Mouse (Mus musculus) ovary, postnatal 10 days (tissue): ENCODE results near the gene Exd1.

ENCODE experiments used
- DNase-seq: peaks from one replicate; pipeline ENCODE4 v3.0.0; 2022; ENCODE audit warnings: low spot score

The Exd1 gene

DNA sequence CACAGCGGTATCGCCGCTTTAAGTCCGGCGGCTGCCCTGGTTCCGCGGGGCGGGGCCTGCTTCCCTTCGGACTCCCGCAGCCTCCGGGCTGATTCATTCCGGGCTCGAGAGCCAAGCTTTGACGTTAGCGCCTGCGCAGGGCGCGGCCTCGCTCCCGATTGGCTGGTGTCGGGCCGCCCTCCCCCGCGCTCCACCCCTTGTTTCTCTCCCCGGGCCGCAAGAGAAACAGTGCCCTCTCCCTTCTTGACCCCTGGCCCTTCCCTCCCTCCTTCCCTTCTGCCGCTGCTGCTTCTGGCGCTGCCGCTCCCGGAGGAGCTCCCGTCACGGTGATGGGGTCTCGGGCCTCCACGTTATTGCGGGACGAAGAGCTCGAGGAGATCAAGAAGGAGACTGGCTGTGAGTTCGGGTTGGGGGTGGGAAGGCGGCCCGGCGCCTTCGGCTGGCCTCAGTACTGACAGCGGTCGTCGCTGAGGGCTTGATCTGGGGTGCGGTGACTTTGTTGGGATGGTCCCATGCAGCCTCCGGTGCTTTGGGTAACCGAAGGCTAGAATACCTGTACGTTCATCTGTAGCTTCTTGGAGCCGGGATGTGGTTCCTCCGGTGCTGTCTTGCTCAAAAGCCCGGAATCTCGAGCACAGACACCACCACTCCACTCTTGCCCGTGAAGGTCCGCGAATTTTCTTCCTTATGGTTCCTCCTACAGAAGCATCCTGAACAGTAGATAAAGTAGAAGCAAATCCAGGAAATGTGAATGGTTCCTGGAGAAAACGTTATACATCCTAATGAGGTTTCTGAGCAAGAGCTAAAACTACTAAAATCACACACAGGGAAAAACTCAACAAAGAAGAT, at the start of gene Exd1, which contains the start of gene Chp1:
Exd1 (minus strand) TSS at position 106 of the 849 bp plus-strand sequence.
Chp1 (plus strand) TSS at position 176 of the 849 bp plus-strand sequence.
- DNase-seq: peak; percentile 97

DNA sequence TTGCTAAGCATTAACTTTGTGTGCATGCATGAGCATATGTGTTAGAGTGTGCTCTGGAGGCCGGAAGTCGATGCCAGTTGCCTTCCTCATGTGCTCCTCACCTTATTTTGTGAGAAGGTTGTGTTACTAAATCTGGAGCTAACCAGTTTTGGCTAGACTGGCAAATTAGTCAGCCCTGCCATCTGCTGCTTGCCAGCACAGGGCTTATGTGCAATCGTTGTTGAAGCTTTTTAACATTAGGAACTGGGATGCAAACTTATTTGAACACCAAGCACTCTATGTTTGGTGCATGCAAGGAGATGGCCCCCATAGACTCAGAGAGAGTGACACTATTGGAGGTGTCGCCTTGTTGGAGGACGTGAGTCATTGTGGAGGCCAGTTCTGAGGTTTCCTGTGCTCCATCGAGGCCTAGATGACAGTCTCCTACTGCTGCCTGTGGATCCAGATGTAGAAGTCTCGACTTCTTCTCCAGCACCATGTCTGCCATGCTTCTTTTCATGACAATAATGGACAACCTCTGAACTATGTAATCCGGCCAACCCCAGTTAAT, 49.4 kb upstream of the Exd1 start:
- no peak for DNase-seq

DNA sequence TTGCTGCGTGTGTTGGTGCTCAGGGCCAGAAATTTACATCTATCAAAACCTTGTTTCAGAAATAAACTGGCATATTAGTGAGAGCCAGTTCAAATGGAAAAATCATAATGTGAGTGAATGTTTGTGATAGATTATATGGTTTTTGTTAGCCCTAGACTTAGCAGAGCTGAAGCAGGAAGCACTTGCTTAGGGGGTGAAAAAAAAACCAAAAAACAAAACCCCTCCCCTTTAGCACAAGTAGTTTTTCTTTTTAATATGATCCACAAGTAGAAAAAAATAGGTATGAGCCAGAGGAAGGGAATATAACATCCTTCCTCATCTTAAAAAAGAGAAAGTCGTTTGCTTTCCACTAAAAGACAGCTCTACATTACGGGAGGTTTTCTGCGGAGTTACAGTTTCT, 47.9 kb upstream of the Exd1 start:
- no peak for DNase-seq

DNA sequence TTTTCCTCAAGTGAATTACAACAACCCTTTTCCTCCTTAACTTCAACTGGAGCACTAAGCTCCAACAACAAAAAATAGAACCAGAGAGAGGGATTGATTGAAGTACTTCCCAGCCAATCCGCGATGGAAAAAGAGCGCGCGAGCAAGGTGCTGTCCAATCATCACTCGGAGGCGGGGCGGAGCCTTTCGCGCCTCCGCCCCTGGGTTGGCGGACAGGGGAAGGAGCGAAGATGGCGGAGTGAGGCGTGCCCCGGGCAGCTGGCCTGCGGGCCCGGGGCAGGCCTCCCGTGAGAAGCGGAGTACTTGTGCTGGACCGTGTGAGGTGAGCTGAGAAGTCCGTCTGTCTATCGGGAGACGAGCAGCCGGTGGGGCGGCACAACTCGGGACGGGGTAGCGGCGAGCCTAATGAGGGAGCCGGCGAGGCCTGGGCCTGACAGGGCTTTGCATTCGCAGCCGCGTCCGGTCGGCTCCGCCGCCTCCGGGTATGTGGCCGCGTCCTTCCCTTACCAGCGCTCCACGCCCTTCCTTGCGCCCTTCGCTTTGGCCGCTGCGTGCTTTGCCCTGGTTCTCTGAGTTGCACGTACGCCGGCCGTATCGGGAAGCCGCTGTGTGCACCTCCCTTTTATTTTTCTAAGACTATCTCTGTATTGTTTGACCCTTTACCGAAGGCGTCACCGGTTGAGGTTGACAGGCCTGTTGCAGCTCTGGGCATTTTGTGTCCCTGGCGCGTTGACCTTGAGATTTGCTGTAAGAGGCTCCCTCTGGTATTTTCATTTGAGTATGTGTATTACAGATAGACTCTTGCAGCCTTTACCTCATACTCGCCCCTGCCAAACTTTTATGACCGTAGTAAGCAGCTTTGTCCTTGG, 46.9 kb upstream of the Exd1 start:
- peak; percentile 88 for DNase-seq

DNA sequence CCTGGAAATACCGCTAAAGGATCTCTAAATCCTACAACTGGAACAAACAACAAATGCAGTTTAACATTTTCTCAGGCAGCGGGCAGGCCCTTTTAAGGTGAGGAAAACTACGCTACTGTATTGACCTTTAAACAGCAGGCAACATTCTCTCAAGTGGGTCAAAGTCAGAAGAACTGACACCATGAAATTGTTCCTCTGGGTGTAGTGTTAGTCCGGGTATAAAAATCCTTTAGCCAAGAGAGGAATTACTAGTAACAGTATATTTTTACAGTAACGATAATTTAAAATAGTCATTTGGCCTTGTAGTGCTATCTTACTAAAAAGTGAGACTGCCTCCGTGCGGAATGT, 46.3 kb upstream of the Exd1 start:
- DNase-seq: no peak

DNA sequence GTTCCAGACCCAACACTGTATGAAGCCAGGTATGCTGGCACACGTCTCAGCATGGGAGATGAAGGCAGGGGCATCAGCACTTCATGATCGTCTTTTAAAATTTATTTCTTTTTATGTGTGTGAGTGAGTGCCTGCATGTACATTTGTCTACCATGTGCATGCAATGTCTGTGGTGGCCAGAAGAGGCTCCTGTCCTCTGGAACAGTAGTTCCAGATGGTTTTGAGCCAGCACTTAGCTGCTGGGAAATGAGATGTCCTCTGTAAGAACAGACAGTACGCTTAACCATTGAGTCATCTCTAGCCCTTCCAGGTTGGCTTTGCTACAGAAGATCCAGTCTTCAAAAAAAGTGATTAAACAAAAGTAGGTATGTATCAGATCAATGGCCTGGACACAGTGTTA, 43.8 kb upstream of the Exd1 start:
- DNase-seq: no peak

DNA sequence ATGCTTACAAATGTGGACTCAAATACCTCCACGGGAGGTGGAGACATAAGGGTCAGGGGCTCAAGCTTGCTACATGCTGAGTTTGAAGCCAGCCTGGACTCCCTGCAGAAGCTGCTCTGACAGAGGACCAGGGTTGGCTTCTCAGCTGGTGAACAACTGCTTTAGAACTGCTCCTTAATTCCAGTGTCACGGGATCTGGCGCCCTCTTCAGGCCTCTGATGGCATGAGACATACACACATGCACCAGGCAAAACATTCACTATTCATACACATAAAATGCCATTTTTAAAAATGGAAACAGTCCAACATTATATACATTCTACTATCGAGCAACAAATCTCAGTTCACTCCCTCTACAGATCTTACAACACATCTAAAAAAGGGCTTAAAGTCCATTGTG, 40.0 kb upstream of the Exd1 start:
- DNase-seq: peak; percentile 9

DNA sequence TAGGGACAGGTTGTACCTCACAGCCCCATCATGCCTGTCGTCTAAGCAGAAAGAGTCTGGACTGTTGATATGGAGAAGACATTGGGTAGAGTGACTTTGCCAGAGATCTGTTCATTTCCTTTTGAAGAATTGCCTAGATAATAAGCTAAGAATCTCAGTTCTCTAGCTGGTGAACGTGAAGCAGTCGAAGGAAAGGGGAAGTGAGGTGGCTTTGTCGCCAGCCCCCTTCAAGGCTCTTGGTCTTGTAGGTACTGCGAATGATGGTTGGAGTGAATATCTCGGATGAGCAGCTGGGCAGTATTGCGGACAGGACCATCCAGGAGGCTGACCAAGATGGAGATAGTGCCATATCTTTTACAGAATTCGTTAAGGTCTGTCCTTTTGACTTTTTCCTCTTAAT, 36.9 kb upstream of the Exd1 start:
- no peak for DNase-seq

DNA sequence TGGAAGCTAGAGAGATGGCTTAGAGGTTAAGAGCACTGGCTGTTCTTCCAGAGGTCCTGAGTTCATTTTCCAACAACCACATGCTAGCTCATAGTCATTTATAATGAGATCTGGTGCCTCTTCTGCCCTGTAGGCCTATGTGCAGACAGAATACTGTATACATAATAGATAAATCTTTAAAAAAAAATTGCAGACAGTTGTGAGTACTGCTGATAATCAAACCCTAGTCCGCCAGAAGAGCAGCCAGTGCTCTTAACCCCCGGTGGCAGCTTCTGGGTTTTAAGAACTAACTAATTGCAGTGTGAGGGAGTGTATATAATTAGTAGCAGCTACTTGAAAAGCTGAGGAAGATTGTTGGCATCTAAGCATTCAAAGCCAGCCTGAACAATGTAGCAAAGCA, 36.0 kb upstream of the Exd1 start:
- no peak for DNase-seq

DNA sequence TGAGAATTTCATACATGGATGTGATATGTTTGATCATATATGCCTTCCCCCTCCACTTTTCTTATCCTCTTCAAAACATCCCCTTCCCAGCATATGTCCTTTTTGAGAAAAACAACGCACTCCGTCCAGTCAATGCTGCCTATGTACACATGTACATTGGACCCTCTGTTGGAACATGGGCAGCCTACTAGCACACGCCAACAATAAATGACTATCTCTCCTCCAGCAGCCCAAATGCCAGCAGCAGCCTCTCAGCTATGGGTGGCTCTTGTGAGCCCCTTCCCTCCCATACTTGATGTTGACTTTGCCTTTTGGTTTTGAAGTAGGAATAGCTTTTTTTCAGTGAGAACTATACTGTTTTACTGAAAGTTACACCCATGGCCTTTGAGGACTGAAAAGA, 34.1 kb upstream of the Exd1 start:
- DNase-seq: no peak

DNA sequence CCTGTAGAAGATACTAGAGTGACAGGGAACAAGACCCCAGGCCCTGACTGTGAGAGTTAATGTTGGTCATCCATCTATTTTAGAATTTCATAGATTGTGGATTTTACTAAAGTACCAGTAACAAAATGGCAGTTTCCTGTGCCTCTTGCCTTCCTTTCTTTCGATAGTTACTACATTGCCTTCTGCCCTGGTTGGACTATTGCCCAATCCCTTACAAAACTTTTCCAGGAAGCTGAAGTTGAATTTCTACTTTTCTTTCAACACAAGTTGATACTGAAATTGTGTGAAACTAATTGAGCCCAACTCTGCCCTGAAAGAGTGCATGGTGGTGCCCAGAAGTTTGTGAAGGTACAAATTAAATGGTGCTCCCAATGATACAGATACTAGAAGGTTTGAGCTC, 25.0 kb upstream of the Exd1 start:
- no peak for DNase-seq

DNA sequence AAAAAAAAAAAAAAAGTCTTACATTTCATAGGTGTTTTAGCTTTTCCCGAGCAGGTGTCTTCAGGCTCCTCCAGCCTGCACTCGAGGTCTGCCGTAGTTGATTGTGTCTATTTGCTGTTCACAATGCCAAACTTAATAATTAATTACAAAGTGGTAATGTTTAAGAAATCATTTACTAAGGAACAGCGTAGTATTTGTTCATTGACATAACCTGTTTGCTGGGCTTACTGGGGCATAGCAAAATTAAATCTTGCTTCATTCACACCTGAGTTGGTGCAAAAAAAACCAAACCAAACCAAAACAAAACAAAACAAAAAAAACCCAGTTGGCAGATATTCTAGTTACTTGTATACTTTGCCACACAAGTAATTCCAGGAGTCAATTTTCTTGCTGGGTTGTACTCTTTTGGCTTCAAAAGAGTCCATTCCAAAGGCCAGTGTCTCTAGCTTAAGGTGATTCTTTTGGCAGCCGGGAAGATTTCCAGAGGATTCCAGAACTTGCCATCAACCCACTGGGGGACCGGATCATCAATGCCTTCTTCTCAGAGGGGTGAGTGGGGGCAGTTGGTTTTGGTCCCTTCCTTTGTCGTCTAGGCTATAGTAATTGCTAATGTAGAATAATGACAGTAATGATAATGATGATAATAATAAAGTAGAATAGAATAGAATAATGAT, 18.9 kb upstream of the Exd1 start:
- DNase-seq: no peak

DNA sequence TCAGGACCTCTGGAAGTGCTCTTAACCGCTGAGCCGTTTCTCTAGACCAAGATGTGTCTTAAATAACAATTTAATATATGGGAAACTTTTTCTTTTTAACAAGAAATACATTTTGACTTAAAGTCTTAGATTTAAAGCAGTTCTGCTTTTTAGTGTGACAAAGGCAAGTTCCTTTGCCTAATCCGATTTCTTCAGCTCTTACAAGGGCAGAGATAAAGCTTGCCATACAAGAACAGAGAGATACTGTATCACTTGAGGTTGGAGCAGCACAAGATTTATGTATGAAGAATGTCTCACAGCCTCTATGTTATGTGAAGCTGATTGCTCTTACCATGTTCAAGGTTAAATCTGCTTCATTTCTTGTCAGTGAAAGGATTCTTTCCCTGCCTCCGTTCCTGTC, 17.9 kb upstream of the Exd1 start:
- DNase-seq: no peak

DNA sequence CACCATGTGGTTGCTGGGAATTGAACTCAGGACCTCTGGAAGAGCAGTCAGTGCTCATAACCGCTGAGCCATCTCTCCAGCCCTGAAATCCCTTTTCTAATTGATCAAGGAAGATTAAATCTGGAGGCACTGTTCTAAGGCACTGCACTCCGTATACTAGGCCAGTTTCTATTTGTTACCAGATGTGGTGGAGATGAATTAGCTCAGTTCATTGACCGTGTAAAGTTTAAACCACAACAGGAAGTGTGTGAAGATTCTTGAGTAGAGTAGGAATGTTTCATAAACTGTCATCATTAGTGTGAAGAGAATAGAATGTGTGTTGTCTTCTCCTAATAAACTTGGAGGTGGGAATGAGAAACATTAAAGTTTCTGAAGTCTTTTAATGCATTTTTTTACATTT, 14.4 kb upstream of the Exd1 start:
- DNase-seq: no peak

DNA sequence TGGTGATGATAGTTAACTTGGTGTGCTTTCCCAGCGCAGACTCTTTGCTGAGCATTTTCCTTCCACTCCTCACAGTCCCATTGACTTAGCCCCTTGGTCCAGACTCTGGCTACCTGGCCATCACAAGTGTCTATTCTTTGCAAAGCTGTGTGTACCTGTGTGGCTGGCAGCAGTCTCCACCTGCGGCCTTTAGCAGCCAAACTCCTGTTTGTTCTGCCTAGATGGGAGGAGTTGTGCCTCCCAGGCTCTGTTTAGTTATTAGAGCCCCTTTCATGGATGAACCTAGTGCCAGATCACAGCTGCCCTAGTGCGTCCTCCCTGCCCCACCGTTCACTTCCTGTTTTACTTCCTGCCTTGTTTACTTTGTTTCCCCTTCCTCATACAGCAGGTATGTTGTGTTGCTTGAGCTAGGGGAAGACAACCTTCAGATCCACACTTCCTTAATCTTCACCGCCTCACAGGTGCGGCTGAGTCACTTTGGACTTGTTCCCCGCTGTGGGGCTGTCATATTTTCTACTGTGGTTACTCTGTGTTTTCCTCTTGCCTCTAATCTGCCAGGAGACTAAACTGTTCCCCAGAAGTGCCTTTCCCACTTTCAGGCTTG, 11.4 kb upstream of the Exd1 start:
- no peak for DNase-seq

DNA sequence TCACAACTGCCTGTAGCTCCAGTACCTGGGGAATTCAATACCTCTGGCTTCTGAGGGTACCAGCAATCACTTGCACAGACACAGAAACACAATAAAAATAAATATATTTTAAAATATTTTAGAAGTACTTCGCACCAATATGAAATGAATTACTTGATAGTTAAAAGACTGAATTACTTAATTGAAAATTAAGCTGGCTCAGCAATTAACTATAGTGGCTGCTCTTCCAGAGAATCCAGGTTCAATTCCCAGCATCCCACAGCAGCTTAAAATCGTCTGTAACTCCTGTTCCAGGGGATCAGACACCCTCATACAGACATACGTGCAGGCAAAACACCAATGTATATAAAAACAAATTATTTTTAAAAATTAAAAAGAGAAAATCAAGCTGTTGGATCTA, 10.6 kb upstream of the Exd1 start:
- no peak for DNase-seq

DNA sequence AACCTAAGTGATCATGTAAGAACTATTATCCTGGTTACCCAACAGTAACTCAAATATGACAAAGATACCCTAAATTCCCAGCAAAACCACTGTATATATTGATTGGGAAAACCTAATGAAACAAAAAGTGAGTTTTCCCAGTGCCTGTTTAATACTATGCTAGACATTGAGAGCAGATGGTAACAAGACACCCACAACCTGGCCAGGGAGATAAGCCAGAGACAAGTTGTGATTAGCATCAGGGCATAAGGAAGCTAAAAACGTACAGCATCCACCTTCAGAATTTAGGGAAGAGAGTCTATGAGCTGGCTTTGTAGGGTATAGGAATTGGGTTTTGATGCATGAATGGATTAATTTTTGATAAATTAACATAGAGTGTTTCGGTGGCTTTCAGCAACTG, 2.3 kb upstream of the Exd1 start:
- no peak for DNase-seq

DNA sequence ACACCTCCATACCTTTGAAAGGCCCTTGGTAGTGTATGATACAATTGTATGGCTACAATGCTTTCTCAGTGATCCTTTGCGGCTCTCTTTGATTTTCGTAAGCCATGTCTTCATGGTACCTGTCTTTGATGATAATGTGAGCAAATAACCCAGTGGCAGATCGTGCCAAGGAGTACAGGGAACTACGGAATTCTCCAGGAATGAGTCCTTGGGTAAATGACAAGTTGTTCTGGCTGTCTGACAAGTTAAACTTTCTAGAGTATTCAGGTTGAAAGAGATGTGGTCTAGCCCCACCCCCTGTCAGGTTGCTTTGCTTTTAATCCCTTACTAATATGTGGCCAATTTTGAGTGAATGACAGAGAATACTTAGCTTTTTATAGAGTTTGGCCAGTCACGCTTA, 1.3 kb upstream of the Exd1 start:
- DNase-seq: no peak

DNA sequence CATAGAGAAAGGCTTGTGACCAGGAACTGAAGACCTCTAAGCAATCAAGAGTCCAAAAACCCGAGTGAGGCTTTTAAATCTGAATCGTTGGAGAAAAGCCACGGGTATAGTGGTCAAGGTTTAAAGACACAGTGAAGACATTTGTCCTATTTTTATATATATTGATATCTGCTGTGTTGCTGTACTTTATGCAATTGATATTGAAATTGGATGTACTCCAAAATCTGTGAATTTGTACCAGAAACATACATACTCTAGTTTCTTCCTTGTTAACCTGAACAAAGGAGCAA, 889 bp upstream of the Exd1 start:
- no peak for DNase-seq

DNA sequence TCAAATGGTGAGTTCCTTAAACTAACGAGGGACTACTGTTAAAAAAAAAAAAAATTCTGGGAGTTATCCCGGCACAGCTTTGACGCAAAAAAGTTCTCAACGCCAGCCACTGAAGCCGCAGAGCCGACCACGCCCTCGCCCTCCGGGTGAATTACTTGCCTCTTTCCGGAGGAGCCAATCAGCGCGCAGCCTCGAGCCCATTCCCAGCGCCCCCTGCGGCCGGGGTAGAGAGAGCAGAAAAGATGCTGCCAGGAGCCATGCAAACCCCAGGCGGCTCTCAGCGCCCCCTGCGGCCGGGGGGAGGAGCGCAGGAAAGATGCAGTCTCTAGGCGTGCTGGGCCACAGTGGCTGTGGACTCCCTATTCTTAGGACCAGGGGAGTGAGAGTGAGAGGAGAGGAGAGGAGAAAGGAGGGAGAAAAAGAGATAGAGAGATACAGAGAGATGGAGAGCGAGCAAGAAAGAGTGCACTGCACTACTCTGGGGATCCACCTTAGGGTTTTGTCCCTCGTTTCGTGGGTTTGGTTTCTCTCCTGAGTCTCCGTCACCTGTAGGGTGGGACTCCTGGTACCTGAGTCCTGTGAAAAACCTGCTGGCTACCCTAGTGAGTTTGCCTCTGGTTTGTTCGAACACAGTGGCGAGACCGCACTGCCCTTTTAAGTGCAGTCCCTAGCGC, 442 bp downstream of the Exd1 start:
- DNase-seq: peak; percentile 26

DNA sequence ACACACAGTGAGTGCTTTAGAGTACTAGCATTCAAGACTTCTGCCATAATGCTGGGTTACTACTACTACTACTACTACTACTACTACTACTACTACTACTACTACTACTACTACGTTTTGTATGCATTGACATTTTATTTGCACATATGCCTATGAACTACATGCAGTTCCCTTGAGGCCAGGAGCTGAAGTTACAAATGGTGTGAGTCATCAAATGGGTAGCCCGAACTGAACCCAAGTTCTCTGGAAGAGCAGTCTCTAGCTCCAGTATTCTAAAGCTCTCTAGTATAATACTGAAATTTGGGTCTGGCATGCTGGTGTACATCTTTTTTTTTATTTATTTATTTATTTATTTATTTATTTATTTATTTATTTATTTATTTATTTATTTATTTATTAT, 3.8 kb downstream of the Exd1 start:
- no peak for DNase-seq

DNA sequence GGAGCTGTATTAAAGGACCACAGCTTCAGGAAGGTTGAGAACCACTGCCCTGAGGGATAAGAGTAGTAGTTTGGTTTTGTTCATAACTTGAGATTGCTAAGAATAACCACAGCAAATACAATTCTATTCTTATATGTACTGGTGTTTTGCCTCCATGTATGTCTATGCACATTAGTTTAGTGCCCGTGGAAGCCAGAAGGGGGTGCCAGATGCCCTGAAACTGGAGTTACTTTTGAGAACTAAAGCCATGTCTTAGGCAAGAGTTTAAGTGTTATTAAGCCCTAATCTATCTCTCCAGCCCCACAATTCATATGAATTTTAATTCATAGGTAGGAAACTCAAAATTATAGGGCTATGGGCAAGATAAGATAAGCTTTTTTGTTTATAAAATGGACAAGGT, 5.3 kb downstream of the Exd1 start:
- DNase-seq: peak; percentile 33
